Mouse (Mus musculus) cerebellum, adult 8-10 months (tissue): ENCODE measurements around the gene Pprc1.

Experiments
- DNase-seq: peaks from one replicate; pipeline ENCODE4 v3.0.0; 2022

Gene Pprc1

GRCm38 (mm10) chr19:46056947-46057607 lies 12.4 kb downstream of the Pprc1 start:
- DNase-seq = peak; percentile 66

DNA sequence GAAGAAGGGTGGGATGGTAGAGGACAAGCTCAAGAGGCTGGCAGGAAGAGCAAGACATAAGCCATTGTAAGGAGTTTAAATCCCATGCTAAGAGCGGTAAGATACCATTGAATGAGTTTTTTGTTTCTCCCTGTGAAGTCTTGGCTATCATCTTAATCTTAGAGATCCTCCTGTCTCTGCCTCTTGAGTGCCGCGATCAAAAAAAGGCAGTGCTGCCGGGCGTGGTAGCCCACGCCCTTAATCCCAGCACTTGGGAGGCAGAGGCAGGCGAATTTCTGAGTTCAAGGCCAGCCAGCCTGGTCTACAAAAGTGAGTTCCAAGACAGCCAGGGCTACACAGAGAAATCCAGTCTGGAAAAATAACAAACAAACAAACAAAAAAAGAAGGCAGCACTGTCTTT lies 13.8 kb downstream of the Pprc1 start:
- no peak for DNase-seq

DNA sequence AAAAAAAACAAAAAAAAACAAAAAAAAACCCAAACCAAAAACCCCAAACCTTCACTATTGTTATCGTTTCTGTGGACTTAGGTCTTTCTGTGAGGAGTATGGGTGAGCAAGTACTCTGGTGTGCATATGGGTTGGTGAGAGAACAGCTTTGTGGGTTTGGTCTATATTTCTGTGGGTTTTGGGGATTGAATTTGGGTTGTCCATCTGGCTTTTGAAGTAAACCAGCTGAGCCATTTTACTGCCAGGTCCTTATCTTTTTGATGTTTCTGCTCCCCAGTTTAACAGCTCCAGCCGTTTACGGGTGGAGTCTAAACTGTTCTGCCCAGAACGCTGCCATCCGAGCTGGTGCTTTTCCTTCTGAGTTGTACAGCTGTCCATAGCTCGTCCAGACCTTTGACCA lies 16.2 kb downstream of the Pprc1 start:
- DNase-seq = no peak

- DNase-seq = no peak
These were observed 23.4 kb downstream of the Pprc1 start for GRCm38 (mm10) chr19:46068054-46068453.

GRCm38 (mm10) chr19:46073285-46073684 lies 28.6 kb downstream of the Pprc1 start:
- DNase-seq = no peak

- DNase-seq = no peak
These were observed 29.6 kb downstream of the Pprc1 start for GRCm38 (mm10) chr19:46074266-46074665.

DNA sequence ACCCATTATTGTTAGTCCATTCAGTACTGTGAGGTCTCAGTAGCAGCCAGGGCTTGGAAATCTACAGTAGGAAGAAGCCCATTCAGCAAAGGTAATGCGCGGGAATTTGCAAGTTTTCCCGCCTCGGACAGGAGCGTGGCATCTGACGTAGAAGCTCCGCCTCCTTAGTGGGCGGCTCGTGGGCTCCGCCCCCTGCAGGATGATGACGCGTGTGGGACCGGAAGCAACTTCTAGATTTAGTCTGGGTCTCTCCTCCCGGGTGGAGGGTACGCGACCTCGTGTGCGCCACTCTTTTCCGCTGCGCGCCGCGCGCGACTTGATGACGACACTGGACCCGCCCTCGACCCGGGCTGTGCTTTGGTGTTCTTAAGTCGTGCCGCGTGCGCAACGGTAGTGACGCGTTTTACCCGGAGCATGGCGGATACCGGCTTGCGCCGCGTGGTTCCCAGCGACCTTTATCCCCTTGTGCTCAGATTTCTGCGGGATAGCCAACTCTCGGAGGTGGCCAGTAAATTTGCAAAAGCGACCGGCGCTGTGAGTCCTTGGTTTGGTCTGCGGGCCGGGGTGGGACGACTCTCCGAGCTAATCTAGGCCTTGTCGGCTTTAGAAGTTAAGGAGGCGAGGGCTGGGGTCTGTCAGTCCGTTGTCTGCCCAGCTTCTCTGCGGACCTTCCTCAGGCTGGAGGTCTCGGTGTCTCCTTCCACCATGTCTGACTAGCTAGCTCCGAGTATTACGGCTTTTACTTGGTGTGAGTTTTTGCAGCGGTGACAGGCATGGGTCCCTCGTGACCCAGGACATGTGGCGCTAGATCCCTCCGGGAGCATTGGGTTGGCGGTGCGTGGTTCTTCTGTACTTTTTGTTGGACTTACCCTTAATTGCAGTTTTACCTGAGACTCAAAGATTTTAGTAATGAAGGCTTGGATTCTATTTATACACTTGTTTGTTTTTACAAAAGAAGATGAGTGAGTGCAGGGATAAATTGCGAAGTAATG lies 31.2 kb downstream of the Pprc1 start, which contains the start of gene Nolc1:
TSS of gene Nolc1 (plus strand) at position 248 of the 992 bp plus-strand sequence.
- DNase-seq = peak; percentile 98

- no peak for DNase-seq
These were observed 33.8 kb downstream of the Pprc1 start for GRCm38 (mm10) chr19:46078535-46078934.

- no peak for DNase-seq
These were observed 40.5 kb downstream of the Pprc1 start for GRCm38 (mm10) chr19:46085185-46085584.

DNA sequence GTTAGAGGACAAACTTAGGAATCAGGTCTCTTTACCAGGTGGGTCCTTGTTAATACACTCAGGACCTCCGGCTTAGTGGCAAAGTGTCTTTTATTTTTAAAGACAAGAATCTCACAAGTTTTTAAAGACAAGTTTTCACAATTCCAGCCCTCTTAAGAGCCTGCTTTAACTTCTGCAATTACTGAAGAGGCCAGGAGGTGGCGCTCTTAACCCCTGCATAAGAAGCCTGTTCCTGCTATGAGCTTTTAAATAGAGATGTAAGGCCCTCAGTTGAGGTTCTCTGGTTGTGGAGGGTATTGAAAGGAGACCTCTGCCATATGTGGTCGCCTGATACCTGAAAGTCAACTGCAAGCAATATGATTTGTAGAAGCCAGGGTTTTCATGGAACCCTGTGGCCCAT lies 41.7 kb downstream of the Pprc1 start:
- DNase-seq = peak; percentile 52

GRCm38 (mm10) chr19:46087871-46088270 lies 43.2 kb downstream of the Pprc1 start:
- no peak for DNase-seq

DNA sequence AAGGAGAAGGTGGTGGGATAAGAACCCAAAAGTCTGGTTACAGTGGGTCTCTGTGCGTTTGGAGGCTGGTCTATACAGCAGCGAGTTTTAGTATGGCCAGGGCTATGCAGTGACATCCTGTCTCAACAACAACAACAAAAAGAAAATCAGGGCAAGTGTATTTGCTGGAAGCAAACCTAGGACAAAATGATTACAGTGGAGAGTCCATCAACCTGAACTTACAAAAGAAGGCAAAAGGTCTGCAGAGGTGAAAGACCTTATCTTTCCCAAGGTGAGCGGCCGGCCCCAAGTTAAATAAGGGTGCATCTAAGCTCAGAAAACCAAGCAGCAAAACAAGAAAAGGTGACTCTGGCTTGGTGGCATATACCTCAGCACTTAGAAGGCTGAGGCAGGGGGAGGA lies 47.0 kb downstream of the Pprc1 start:
- no peak for DNase-seq

DNA sequence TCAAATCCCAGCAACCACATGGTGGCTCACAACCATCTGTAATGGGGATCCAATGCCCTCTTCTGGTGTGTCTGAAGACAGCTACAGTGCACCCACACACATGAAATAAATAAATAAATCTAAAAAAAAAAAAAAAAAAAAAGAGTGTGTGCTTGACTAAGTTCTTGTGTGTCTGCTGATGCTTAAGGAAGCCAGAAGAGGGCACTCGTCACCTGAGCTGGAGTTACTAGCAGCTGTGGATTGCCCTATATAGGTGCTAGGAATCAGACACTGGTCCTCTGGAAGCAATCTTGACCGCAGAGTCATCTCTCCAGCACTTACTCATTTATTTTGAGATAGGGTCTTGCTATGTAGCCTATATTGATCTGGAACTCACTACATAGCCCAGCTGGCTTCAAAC lies 49.5 kb downstream of the Pprc1 start:
- no peak for DNase-seq

DNA sequence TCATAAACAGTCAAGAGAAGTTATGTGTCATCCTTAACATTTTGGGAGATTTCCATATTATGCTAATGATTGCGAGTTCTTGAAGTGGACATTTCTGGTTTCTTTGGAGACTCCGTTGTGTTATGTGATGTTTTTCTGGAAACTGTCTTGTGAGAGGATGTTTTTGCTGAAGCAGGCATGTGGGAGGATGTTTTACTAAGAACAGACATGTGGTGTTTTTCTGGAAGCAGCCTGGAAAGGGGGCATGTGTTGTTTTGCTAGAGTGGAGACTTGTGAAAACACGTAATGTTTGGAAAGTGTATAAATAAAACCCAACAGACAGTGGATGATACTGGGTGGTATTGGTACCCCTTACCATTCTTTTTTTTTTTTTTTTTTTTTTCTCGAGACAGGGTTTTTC lies 50.6 kb downstream of the Pprc1 start:
- DNase-seq = no peak

DNA sequence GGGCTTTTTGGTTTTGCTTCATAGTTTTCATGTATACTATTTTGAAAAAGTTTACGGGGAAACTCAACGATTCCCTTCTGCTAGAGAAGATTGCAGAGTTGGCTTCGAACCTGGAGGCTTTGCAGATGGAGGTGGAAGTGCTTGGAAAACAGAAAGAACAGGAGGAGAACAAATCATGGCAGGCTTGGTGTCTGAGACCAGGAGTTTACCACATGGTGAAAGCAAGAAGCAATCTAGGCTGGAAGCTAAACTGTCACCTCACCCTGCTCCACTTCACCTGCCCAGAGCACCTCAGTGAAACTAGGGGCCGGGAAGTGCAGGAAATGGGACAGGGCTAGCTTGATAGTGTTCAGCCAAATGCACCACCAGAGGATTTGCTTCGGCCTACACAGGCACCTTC lies 51.7 kb downstream of the Pprc1 start:
- no peak for DNase-seq

GRCm38 (mm10) chr19:46099561-46099960 lies 54.9 kb downstream of the Pprc1 start:
- DNase-seq = no peak

DNA sequence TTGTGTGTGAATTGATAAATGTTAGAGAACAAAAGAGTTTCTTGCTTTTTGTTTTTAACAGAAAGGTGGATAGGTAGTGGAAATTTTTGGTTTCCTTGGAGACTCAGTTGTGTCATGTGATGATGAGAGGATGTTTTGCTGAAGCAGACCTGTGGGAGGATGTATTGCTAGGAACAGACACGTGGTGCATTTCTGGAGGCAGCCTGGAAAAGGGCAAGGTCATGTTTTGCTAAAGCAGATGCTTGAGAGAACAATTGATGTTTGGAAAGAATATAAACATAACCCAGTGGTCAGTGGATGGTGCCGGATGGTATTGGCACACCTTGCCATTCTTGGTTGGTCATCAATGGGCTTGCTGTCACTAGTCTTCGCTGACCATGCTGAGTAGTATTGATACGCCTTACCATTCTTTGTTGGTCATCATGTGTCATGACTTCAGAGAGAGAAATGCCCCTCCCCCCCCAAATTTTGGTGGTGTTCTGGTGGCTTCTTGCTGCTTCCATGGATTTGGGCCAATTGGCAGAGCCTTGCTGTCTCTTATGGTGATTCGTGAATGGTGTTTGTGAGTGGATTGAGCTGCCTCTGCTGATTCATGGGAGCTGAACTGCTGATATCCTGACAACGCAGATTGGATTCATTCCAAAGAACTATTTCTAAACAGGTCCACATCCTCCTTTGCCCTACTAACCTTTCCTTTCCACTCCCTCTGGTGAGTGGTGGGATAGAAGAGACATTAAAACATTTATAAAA lies 58.9 kb downstream of the Pprc1 start:
- DNase-seq = no peak

DNA sequence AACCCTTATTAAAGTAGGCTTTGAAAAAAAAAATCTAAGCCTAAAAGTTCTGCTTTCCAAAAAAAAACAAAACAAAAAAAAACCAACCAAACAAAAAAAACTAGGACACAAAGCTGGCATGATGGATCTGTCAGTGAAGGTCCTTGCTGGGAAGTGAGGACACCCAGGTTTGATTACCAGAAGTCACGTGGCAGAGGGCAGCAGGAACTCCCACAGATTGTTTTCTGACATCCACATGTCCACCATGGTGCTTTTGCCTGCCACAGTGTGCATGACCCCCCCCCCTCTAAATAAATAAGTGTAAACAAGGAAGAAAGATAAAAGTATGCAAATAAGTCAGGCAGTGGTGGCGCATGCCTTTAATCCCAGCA lies 59.5 kb downstream of the Pprc1 start:
- DNase-seq = no peak

DNA sequence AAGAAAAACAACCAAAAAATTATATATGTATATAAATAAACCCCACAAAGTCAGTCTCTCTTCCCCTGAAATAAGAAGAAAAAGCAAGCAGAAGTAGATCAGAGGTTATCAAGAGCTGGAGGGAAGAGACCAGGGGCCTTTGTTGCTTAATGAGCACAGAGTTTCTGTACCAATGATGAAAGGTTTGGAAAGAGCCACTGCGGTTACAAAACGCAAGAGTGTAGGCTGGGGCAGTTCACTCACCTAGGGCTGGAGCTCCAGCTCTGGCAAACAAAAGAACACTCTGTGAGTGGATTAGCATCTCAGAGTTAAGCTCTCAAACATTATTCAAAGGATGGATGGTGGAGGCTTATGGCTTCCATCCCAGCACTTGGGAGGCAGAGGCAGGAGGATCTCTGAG lies 65.5 kb downstream of the Pprc1 start:
- no peak for DNase-seq

DNA sequence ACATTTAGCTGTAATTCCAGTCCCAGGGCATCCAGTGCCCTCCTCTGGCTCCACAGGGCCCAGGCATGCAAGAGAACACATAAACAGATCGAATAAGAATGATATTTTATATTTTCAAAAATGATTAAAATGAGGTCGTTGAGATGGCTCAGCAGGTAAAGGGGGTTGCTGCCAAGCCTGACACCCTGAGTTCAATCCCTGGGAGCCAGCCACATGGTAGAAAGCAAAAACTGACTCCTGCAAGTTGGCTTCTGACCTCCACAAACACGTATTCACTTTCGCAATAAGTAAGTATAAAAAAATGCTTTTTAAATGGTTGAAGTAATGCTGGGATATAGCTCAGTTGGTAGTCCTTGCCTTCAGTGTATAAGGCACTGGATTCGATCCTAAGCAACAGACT lies 66.1 kb downstream of the Pprc1 start:
- no peak for DNase-seq

DNA sequence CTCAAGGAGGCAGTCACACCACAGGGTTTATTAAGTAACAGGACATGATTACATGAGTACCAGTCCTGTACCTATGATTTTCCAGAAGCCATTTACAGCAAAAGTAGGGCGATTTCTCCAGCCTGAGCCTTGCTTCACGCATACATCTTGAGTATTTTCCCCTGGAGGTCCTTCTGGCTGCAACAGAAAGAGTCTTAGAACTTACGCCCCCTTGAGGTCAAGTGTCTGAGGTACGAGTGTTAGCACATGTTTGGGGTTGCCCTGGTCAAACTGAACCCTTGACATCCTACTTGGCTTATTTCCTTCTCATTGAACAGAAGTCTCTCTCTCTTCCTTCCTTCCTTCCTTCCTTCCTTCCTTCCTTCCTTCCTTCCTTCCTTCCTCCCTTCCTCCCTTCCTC lies 69.9 kb downstream of the Pprc1 start:
- no peak for DNase-seq

DNA sequence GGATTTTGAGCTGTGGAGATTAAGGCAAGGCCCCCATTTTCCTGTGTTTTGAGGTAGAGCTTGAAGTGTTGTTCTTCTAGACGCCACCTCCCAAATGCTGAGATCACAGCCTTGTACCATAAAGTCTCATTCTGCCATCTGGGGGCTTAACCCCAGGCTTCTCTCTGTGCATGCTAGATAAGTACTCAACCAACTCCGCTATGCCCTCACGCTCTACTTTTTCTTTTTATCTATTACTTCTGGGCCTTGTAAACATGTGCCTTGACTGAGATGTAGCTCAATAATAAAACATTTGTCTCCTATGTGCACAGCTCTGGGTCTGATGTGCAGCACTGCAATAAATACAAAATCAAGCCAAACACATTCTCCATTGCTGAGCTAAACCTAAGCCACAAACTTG lies 74.8 kb downstream of the Pprc1 start:
- no peak for DNase-seq

DNA sequence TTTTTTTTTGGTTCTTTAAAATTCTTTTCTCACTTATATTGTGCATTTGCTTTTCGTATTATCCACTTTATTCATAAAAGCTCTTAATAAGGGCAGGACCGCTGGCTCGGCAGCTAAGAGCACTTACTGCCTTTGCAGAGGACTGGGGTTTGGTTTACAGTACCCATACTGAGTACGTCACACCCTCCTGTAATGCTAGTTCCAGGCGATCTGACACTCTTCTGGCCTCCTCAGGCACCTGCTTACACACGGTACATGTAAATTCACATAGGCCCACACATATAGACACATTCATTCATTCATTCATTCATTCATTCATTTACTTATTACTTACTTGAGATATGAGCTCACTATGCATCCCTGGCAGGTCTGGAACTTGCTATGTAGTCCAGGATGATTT lies 76.2 kb downstream of the Pprc1 start:
- no peak for DNase-seq
